Mouse (Mus musculus) neural tube, embryonic 13.5 days (tissue): ENCODE measurements at regions not wholly inside any gene's neighbourhood (a gene's known extent, or its start where the extent isn't known, plus 50 kb on each side); places are given as distances from the start of the nearest gene placed in this dataset.

Experiments
- ATAC-seq: fragments of 200-750 bp; cut with Nextera tagmentation; 2 replicates; pipeline ENCODE4 v1.8.0; 2017; ENCODE audit warnings: low read depth, mild to moderate bottlenecking, moderate TSS enrichment, moderate library complexity
- H3K27ac ChIP-seq: fragments of 300-500 bp; sonication (generic); replicated peaks from 2 replicates; pipeline ENCODE4 v1.5.1; 2015; ENCODE audit warnings: moderate library complexity, mild to moderate bottlenecking, inconsistent platforms
- H3K27me3 ChIP-seq: fragments of 300-500 bp; sonication (generic); 2 replicates; pipeline ENCODE4 v1.6.1; 2015; ENCODE audit warnings: mild to moderate bottlenecking, inconsistent platforms
- H3K36me3 ChIP-seq: fragments of 300-500 bp; sonication (generic); 2 replicates; pipeline ENCODE4 v1.6.1; 2015; ENCODE audit warnings: mild to moderate bottlenecking, inconsistent platforms
- H3K4me1 ChIP-seq: fragments of 300-500 bp; sonication (generic); replicated peaks from 2 replicates; pipeline ENCODE4 v1.6.1; 2015; ENCODE audit warnings: inconsistent platforms
- H3K4me2 ChIP-seq: fragments of 300-500 bp; sonication (generic); 2 replicates; pipeline ENCODE4 v1.6.1; 2015; ENCODE audit warnings: inconsistent platforms, mild to moderate bottlenecking, moderate library complexity
- H3K4me3 ChIP-seq: fragments of 300-500 bp; sonication (generic); 2 replicates; pipeline ENCODE4 v1.5.1; 2015; ENCODE audit warnings: mild to moderate bottlenecking, inconsistent platforms
- H3K9ac ChIP-seq: fragments of 300-500 bp; sonication (generic); 2 replicates; pipeline ENCODE4 v1.6.1; 2015; ENCODE audit warnings: moderate library complexity, mild to moderate bottlenecking, inconsistent platforms
- H3K9me3 ChIP-seq: fragments of 300-500 bp; sonication (generic); 2 replicates; pipeline ENCODE4 v1.6.1; 2016; ENCODE audit warnings: inconsistent platforms
- WGBS: fragments of 180-500 bp; shearing (Covaris S2); methylation state at CpG from one replicate; pipeline ENCODE4 v1.1.7; 2015; 5-methylcytosine and 5-hydroxymethylcytosine counted together

- Histone ChIP-seq H3K4me3 (no peak overlapping the region), H3K36me3 (no peaks in the 10 kb centered on the region), H3K9ac (no peak overlapping the region), H3K9me3 (no peaks in the 10 kb centered on the region), H3K27me3 (no peaks in the 10 kb centered on the region), H3K4me2 (no peak overlapping the region), H3K27ac (no peak overlapping the region), H3K4me1 (no peaks in the 10 kb centered on the region)
- WGBS, result 62% methylated on average over 10 of the region's 10 CpGs
- ATAC-seq, result no peak
These were observed 337.7 kb upstream of the Nr5a2 start for GRCm38 (mm10) chr1:137297780-137298569.

GRCm38 (mm10) chr1:137289456-137289855 is 329.2 kb upstream of the Nr5a2 start:
- Histone ChIP-seq H3K27me3 (no peaks in the 10 kb centered on the region), H3K4me1 (no peaks in the 10 kb centered on the region), H3K36me3 (no peaks in the 10 kb centered on the region), H3K9ac (no peak overlapping the region), H3K27ac (no peak overlapping the region), H3K4me2 (no peak overlapping the region), H3K9me3 (no peaks in the 10 kb centered on the region), H3K4me3 (no peak overlapping the region)
- 85% methylated on average over 9 of the region's 9 CpGs for WGBS
- no peak for ATAC-seq

DNA sequence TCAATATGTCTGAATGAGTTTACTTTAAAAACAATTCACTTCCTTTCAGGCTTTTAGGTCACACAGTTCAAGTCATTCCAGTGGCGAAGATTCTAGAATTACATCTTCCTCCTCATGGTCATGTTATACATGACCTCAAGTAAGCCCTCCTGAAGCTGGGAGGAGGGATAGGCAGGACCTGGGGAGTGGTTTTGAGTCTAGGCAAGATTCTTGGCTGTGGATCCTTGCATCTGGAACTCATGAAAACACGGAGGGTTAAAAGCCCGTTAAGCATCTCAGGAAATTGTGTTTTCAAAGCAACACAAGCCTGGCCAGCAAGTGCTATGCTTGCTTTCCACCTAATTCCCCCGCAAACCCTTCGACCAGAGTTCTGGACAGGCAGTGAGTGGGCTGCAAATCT is 323.0 kb upstream of the Nr5a2 start:
- Histone ChIP-seq H3K27me3 (no peaks in the 10 kb centered on the region), H3K9ac (no peak overlapping the region), H3K27ac (no peak overlapping the region), H3K4me1 (no peaks in the 10 kb centered on the region), H3K36me3 (no peaks in the 10 kb centered on the region), H3K9me3 (0 out of 2 replicates have a peak, but pooled peaks cover under 1% of the 10 kb centered on the region), H3K4me3 (no peak overlapping the region), H3K4me2 (no peak overlapping the region)
- no peak for ATAC-seq
- 76% methylated on average over 5 of the region's 5 CpGs for WGBS

GRCm38 (mm10) chr1:137282457-137282856 is 322.2 kb upstream of the Nr5a2 start:
- H3K36me3 ChIP-seq, result no peaks in the 10 kb centered on the region
- H3K9me3 ChIP-seq, result 0 out of 2 replicates have a peak, but pooled peaks cover 2% of the 10 kb centered on the region
- H3K9ac ChIP-seq, result no peak overlapping the region
- no peak overlapping the region for H3K4me3 ChIP-seq
- H3K27me3 ChIP-seq, result no peaks in the 10 kb centered on the region
- 70% methylated on average over 5 of the region's 5 CpGs for WGBS
- H3K27ac ChIP-seq, result no peak overlapping the region
- ATAC-seq, result no peak
- H3K4me1 ChIP-seq, result no peaks in the 10 kb centered on the region
- no peak overlapping the region for H3K4me2 ChIP-seq

DNA sequence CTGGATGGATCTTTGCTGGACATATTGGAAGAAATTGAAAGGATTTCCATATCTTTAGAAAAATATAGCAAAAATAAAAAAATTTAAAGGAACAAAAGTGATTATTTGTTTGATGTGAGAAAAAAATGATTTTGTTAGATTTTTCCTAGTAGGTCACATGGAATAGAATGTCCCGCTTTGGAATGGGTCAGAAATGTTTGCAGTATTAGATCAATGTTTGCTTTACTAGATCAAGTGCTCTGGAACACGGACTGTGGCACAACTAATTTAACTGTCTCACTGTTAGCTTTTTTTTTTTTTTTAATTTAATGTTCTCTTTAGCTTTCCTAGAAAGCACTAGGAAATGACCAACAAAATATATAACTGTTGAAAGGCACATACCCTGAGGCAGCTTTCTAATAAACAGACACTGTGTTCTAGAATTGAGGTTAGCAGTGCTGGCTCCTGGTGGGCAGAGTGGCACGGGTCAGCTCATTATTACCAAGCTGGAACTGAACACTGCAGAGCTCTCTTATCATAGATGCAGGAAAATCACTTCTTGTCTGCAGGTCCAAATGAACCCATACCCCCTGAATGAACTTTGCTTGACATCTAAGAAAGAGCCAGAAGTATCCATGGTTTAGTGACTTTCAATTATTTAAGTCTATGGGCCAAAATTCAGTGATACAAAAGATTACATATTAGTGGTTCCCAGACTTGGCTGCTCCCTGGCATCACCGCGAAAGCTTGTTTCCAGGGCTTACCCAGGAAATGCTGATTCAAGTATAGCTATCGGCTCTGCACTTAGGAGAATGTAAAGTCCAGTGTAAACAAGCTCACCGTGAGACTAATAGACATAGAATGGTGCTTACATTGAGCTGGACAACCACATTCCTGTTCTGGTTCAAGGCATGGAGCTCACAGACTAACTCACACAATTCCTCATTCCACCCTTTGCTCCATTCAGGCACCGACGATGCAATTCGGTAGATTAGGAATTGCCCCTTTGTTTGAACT is 320.4 kb upstream of the Nr5a2 start:
- Histone ChIP-seq H3K27me3 (no peaks in the 10 kb centered on the region), H3K4me2 (no peak overlapping the region), H3K36me3 (no peaks in the 10 kb centered on the region), H3K9ac (no peak overlapping the region), H3K4me1 (no peaks in the 10 kb centered on the region), H3K9me3 (0 out of 2 replicates have a peak, but pooled peaks cover 2% of the 10 kb centered on the region), H3K27ac (no peak overlapping the region), H3K4me3 (no peak overlapping the region)
- 69% methylated on average over 10 of the region's 10 CpGs for WGBS
- no peak for ATAC-seq

DNA sequence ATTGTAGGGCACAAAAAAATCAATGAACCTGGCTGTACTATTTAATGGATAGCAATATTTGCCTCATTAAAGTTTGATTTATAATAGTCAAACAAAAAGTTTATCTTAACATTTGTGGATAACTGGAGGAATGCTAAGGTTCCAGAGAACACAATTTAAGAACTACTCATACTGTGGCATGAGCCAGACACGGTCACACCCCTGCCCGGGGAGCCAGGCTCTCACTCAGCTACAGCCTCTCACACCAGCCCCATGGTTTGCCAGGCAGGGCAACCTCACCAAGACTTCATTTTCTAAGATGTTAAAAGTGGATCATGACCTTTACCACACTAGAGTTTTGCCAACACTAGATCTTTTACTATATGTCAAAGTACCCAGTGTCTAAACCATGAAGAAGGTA is 319.7 kb upstream of the Nr5a2 start:
- H3K4me2 ChIP-seq, result no peak overlapping the region
- 93% methylated on average over 2 of the region's 2 CpGs for WGBS
- H3K9ac ChIP-seq, result no peak overlapping the region
- 0 out of 2 replicates have a peak, but pooled peaks cover 2% of the 10 kb centered on the region for H3K9me3 ChIP-seq
- ATAC-seq, result no peak
- H3K4me1 ChIP-seq, result no peaks in the 10 kb centered on the region
- H3K27ac ChIP-seq, result no peak overlapping the region
- no peak overlapping the region for H3K4me3 ChIP-seq
- H3K27me3 ChIP-seq, result no peaks in the 10 kb centered on the region
- no peaks in the 10 kb centered on the region for H3K36me3 ChIP-seq

- H3K4me2 ChIP-seq, result no peak overlapping the region
- ATAC-seq, result no peak
- H3K36me3 ChIP-seq, result no peaks in the 10 kb centered on the region
- no peaks in the 10 kb centered on the region for H3K27me3 ChIP-seq
- H3K27ac ChIP-seq, result no peak overlapping the region
- 75% methylated on average over 9 of the region's 9 CpGs for WGBS
- H3K4me3 ChIP-seq, result no peak overlapping the region
- no peaks in the 10 kb centered on the region for H3K4me1 ChIP-seq
- no peak overlapping the region for H3K9ac ChIP-seq
- no peaks in the 10 kb centered on the region for H3K9me3 ChIP-seq
These were observed 310.7 kb upstream of the Nr5a2 start for GRCm38 (mm10) chr1:137270659-137271612.

GRCm38 (mm10) chr1:137262806-137263370 is 302.6 kb upstream of the Nr5a2 start:
- Histone ChIP-seq H3K4me2 (no peak overlapping the region), H3K27ac (no peak overlapping the region), H3K27me3 (no peaks in the 10 kb centered on the region), H3K36me3 (no peaks in the 10 kb centered on the region), H3K9me3 (no peaks in the 10 kb centered on the region), H3K9ac (no peak overlapping the region), H3K4me3 (no peak overlapping the region), H3K4me1 (peaks cover 16% of the 10 kb centered on the region; the same call in 1 of the 2 replicates)
- no peak for ATAC-seq
- 30% methylated on average over 1 of the region's 1 CpGs for WGBS

DNA sequence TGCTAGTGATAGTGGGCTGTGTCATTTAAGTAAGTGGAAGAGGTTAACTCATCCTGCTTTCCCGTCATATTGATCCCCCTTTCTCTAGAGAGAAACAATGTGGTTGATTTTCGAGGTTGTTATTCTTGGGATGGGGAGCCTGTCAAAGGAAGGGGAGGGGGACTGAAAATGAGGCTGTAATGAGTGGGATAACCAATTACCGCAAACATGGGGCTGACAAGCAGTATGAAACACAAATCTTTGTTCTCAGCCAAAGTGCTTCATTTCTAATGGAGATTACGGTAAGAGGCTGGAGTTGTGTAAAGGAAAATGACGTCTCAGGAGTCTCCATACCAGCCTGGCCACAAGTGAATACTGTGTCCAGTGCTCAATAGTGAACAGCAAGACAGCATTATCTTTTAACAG is 301.9 kb upstream of the Nr5a2 start:
- no peak overlapping the region for H3K27ac ChIP-seq
- no peaks in the 10 kb centered on the region for H3K27me3 ChIP-seq
- H3K4me3 ChIP-seq, result no peak overlapping the region
- 38% methylated on average over 5 of the region's 5 CpGs for WGBS
- H3K36me3 ChIP-seq, result no peaks in the 10 kb centered on the region
- no peak overlapping the region for H3K9ac ChIP-seq
- H3K9me3 ChIP-seq, result no peaks in the 10 kb centered on the region
- peaks cover 16% of the 10 kb centered on the region; the same call in 1 of the 2 replicates for H3K4me1 ChIP-seq
- no peak overlapping the region for H3K4me2 ChIP-seq
- no peak for ATAC-seq

DNA sequence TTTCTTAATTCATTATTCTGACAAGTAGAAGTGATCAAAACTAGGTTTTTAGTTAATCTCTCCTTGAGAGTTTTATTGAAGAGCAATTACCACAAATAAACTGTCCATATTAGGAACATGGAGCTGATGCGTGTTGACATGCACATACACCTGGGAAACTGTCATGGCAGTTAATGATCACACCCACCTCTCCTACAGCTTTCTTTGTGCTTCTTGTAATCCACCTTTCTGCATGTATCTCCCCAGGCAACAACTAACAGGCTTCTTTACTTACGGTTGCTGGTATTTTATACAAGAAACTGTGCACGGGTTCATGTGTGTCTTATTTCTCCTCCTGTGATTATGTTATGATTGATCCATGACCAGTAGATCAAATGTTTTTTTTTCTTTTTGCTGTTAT is 296.0 kb upstream of the Nr5a2 start:
- H3K27ac ChIP-seq, result no peak overlapping the region
- H3K36me3 ChIP-seq, result no peaks in the 10 kb centered on the region
- WGBS, result 96% methylated on average over 3 of the region's 3 CpGs
- no peak overlapping the region for H3K9ac ChIP-seq
- no peaks in the 10 kb centered on the region for H3K9me3 ChIP-seq
- H3K4me2 ChIP-seq, result no peak overlapping the region
- ATAC-seq, result no peak
- no peak overlapping the region for H3K4me3 ChIP-seq
- H3K27me3 ChIP-seq, result no peaks in the 10 kb centered on the region
- no peaks in the 10 kb centered on the region for H3K4me1 ChIP-seq

- H3K27ac ChIP-seq, result no peak overlapping the region
- no peaks in the 10 kb centered on the region for H3K36me3 ChIP-seq
- H3K4me3 ChIP-seq, result no peak overlapping the region
- ATAC-seq, result no peak
- H3K9me3 ChIP-seq, result no peaks in the 10 kb centered on the region
- H3K27me3 ChIP-seq, result no peaks in the 10 kb centered on the region
- no peak overlapping the region for H3K4me2 ChIP-seq
- H3K4me1 ChIP-seq, result no peaks in the 10 kb centered on the region
- no peak overlapping the region for H3K9ac ChIP-seq
These were observed 294.8 kb upstream of the Nr5a2 start for GRCm38 (mm10) chr1:137255041-137255440.
